Mouse (Mus musculus): ENCODE results near the gene Gm20547. TPM values are rescaled to one million over a fixed set of nuclear protein-coding genes. Genes with fewer than 3 reads are reported as not detected.
A peak's percentile ranks its signal among the peaks of the same experiment; 100 is the strongest.

Gm20547 gene
- polyA plus RNA-seq, 1 experiment from 2014 or later, result not detected

- peak overlapping the region; percentile 97 for H3K4me2 ChIP-seq (ENCODE audit: low read length)
- peaks cover 32% of the 10 kb centered on the region for H3K4me1 ChIP-seq (ENCODE audit: control insufficient read depth, insufficient read depth, low read length)
- peak; percentile 22 for DNase-seq
- ATAC-seq (ENCODE audit: low FRiP score, low TSS enrichment), result no peak
- WGBS, result under 1% methylated on average over 44 of the region's 45 CpGs
- H3K4me3 ChIP-seq (replicated peaks; ENCODE audit: low read depth, low read length), result peak overlapping the region; percentile 90
- H3K9ac ChIP-seq (replicated peaks; ENCODE audit: low read length), result peak overlapping the region; percentile 96
- H3K9me3 ChIP-seq (ENCODE audit: control insufficient read depth, low read length), result no peaks in the 10 kb centered on the region
- H3K27me3 ChIP-seq (ENCODE audit: control insufficient read depth, insufficient read depth, low read length), result no peaks in the 10 kb centered on the region
- H3K36me3 ChIP-seq (ENCODE audit: control insufficient read depth, insufficient read depth, low read length), result peaks cover 36% of the 10 kb centered on the region
- H3K27ac ChIP-seq (replicated peaks; ENCODE audit: low read depth, low read length), result peak overlapping the region; percentile 98
These were observed 17.4 kb upstream of the Gm20547 start for GRCm38 (mm10) chr17:34899053-34899889.

DNA sequence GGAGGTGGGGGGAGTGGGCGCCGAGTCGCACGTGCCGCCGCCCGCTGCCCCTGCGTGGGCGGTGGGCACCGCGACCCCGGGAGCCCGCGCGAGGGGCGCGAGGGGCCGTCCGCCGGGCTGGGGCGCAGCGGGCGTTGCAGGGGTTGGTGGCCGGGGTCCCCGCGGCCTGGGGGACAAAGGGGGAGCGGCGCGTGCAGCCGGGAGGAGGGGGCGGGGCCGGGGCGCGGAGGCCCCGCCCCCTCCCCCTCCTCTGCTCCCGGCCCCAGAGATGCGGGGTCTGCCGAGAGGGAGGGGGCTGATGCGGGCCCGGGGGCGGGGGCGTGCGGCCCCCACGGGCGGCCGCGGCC is 16.8 kb upstream of the Gm20547 start:
- peaks cover 34% of the 10 kb centered on the region for H3K4me1 ChIP-seq (ENCODE audit: control insufficient read depth, insufficient read depth, low read length)
- WGBS, result 0% methylated on average over 14 of the region's 47 CpGs

DNA sequence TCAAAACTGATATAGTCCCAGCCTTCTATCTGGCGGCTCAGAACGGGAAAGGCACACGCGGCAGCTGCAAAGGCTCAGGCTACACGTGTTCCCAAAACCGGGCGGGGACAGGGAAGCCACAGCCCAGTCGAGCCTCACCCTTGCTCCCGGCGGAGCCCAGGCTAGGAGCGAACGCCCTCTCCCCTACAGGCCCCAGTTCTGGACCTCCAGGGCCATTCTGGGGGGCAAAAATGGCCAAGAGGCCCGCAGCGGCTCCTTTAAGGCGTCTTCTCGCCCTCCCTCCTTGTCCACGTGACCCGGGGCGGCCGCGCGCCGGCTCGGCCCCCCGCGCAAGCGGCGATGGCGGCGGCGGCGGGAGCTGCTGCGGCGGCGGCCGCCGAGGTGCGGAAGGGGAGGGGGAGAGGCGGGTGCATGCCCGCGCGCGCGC is 16.3 kb upstream of the Gm20547 start, which contains the start of the genes C2 and Ehmt2:
Gene C2, minus strand, starts transcription at position 106 of the 427 bp plus-strand sequence.
Gene Ehmt2, plus strand, starts transcription at position 310 of the 427 bp plus-strand sequence.
- peak; percentile 22; the same call in 1 of the 2 replicates for ATAC-seq (ENCODE audit: low FRiP score, low TSS enrichment)
- Histone ChIP-seq H3K36me3 (ENCODE audit: control insufficient read depth, insufficient read depth, low read length) (peaks cover 26% of the 10 kb centered on the region), H3K27ac (replicated peaks; ENCODE audit: low read depth, low read length) (peak within 1 kb of the TSS; percentile 98), H3K4me2 (ENCODE audit: low read length) (peak within 1 kb of the TSS; percentile 97), H3K9me3 (ENCODE audit: control insufficient read depth, low read length) (no peaks in the 10 kb centered on the region), H3K9ac (replicated peaks; ENCODE audit: low read length) (peak within 1 kb of the TSS; percentile 96), H3K4me1 (ENCODE audit: control insufficient read depth, insufficient read depth, low read length) (peaks cover 39% of the 10 kb centered on the region), H3K27me3 (ENCODE audit: control insufficient read depth, insufficient read depth, low read length) (no peaks in the 10 kb centered on the region), H3K4me3 (replicated peaks; ENCODE audit: low read depth, low read length) (peak within 1 kb of the TSS; percentile 90)
- under 1% methylated on average over 29 of the region's 44 CpGs for WGBS
- peak; percentile 92 for DNase-seq

More for the DNA sequence above, 16.8 kb upstream of the Gm20547 start:
- peaks cover 31% of the 10 kb centered on the region for H3K36me3 ChIP-seq (ENCODE audit: control insufficient read depth, insufficient read depth, low read length)
- DNase-seq (peak; percentile 81), ATAC-seq (ENCODE audit: low FRiP score, low TSS enrichment) (peak; percentile 35)
- H3K4me3 ChIP-seq (replicated peaks; ENCODE audit: low read depth, low read length), result peak overlapping the region; percentile 90
- H3K27me3 ChIP-seq (ENCODE audit: control insufficient read depth, insufficient read depth, low read length), result no peaks in the 10 kb centered on the region
- H3K4me2 ChIP-seq (ENCODE audit: low read length), result peak overlapping the region; percentile 97
- H3K27ac ChIP-seq (replicated peaks; ENCODE audit: low read depth, low read length), result peak overlapping the region; percentile 98
- H3K9me3 ChIP-seq (ENCODE audit: control insufficient read depth, low read length), result no peaks in the 10 kb centered on the region
- peak overlapping the region; percentile 96 for H3K9ac ChIP-seq (replicated peaks; ENCODE audit: low read length)

GRCm38 (mm10) chr17:34897373-34898159 is 15.7 kb upstream of the Gm20547 start:
- Histone ChIP-seq H3K27me3 (ENCODE audit: control insufficient read depth, insufficient read depth, low read length) (no peaks in the 10 kb centered on the region), H3K4me1 (ENCODE audit: control insufficient read depth, insufficient read depth, low read length) (peaks cover 39% of the 10 kb centered on the region), H3K9me3 (ENCODE audit: control insufficient read depth, low read length) (no peaks in the 10 kb centered on the region), H3K4me2 (ENCODE audit: low read length) (peak overlapping the region; percentile 97), H3K27ac (replicated peaks; ENCODE audit: low read depth, low read length) (peak overlapping the region; percentile 98), H3K9ac (replicated peaks; ENCODE audit: low read length) (peak overlapping the region; percentile 96), H3K36me3 (ENCODE audit: control insufficient read depth, insufficient read depth, low read length) (peaks cover 19% of the 10 kb centered on the region), H3K4me3 (replicated peaks; ENCODE audit: low read depth, low read length) (peak overlapping the region; percentile 90)
- WGBS, result 16% methylated on average over 10 of the region's 10 CpGs
- ATAC-seq (ENCODE audit: low FRiP score, low TSS enrichment) (no peak), DNase-seq (peak; percentile 47)

- H3K4me1 ChIP-seq (ENCODE audit: control insufficient read depth, insufficient read depth, low read length), result peaks cover 39% of the 10 kb centered on the region
- H3K36me3 ChIP-seq (ENCODE audit: control insufficient read depth, insufficient read depth, low read length), result peaks cover 11% of the 10 kb centered on the region
- H3K27ac ChIP-seq (replicated peaks; ENCODE audit: low read depth, low read length), result no peak overlapping the region
- 84% methylated on average over 17 of the region's 17 CpGs for WGBS
- ATAC-seq (ENCODE audit: low FRiP score, low TSS enrichment) (no peak), DNase-seq (no peak)
- H3K27me3 ChIP-seq (ENCODE audit: control insufficient read depth, insufficient read depth, low read length), result no peaks in the 10 kb centered on the region
- peak overlapping the region; percentile 68 for H3K4me3 ChIP-seq (replicated peaks; ENCODE audit: low read depth, low read length)
- no peak overlapping the region for H3K9ac ChIP-seq (replicated peaks; ENCODE audit: low read length)
- no peaks in the 10 kb centered on the region for H3K9me3 ChIP-seq (ENCODE audit: control insufficient read depth, low read length)
- H3K4me2 ChIP-seq (ENCODE audit: low read length), result peak overlapping the region; percentile 97
These were observed 14.5 kb upstream of the Gm20547 start for GRCm38 (mm10) chr17:34896366-34896765.

GRCm38 (mm10) chr17:34895724-34896123 is 13.9 kb upstream of the Gm20547 start:
- ATAC-seq (ENCODE audit: low FRiP score, low TSS enrichment) (no peak), DNase-seq (no peak)

GRCm38 (mm10) chr17:34894801-34895530 is 13.1 kb upstream of the Gm20547 start:
- H3K9ac ChIP-seq (replicated peaks; ENCODE audit: low read length), result peak overlapping the region; percentile 88
- H3K4me3 ChIP-seq (replicated peaks; ENCODE audit: low read depth, low read length), result peak overlapping the region; percentile 68
- H3K27me3 ChIP-seq (ENCODE audit: control insufficient read depth, insufficient read depth, low read length), result no peaks in the 10 kb centered on the region
- H3K4me2 ChIP-seq (ENCODE audit: low read length), result peak overlapping the region; percentile 97
- H3K36me3 ChIP-seq (ENCODE audit: control insufficient read depth, insufficient read depth, low read length), result peaks cover 10% of the 10 kb centered on the region
- DNase-seq, result peak; percentile 63
- H3K4me1 ChIP-seq (ENCODE audit: control insufficient read depth, insufficient read depth, low read length), result peaks cover 32% of the 10 kb centered on the region
- no peaks in the 10 kb centered on the region for H3K9me3 ChIP-seq (ENCODE audit: control insufficient read depth, low read length)
- 4% methylated on average over 50 of the region's 51 CpGs for WGBS
- peak; percentile 25 for ATAC-seq (ENCODE audit: low FRiP score, low TSS enrichment)
- H3K27ac ChIP-seq (replicated peaks; ENCODE audit: low read depth, low read length), result peak overlapping the region; percentile 93

More at GRCm38 (mm10) chr17:34895724-34896123, 13.9 kb upstream of the Gm20547 start:
- H3K4me2 ChIP-seq (ENCODE audit: low read length), result peak overlapping the region; percentile 97
- H3K4me3 ChIP-seq (replicated peaks; ENCODE audit: low read depth, low read length), result peak overlapping the region; percentile 68
- peak overlapping the region; percentile 93 for H3K27ac ChIP-seq (replicated peaks; ENCODE audit: low read depth, low read length)
- peak overlapping the region; percentile 88 for H3K9ac ChIP-seq (replicated peaks; ENCODE audit: low read length)
- peaks cover 10% of the 10 kb centered on the region for H3K36me3 ChIP-seq (ENCODE audit: control insufficient read depth, insufficient read depth, low read length)
- 87% methylated on average over 15 of the region's 15 CpGs for WGBS
- no peaks in the 10 kb centered on the region for H3K9me3 ChIP-seq (ENCODE audit: control insufficient read depth, low read length)
- H3K27me3 ChIP-seq (ENCODE audit: control insufficient read depth, insufficient read depth, low read length), result no peaks in the 10 kb centered on the region
- H3K4me1 ChIP-seq (ENCODE audit: control insufficient read depth, insufficient read depth, low read length), result peaks cover 39% of the 10 kb centered on the region

DNA sequence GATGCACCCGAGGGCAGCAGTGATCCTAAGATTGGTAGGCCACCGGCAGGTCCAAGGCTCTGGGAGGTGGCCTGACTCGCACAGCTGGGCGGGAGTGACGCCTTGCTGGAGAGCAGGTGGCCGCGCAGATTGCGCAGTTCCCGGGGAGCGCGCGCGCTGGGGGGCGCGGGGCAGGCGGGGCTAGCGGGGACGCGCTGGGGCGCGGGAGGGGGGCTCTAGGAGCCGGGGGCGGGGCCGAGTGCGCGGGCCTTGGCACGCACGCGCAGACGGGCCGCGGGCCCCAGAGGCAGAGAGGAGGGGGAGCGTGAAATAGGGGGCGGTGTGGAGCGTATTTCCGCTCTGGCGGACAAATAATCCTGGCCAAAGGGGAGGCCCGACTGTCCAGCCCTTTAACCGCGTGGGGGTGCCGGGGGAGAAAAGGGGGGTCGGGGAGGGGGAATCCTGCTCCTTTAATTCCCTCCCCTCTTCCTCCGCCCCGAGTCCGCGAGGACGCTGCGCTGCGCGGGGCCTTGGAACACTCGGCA is 12.3 kb upstream of the Gm20547 start:
- peak; percentile 99 for DNase-seq
- no peaks in the 10 kb centered on the region for H3K9me3 ChIP-seq (ENCODE audit: control insufficient read depth, low read length)
- H3K4me3 ChIP-seq (replicated peaks; ENCODE audit: low read depth, low read length), result peak overlapping the region; percentile 68
- no peaks in the 10 kb centered on the region for H3K27me3 ChIP-seq (ENCODE audit: control insufficient read depth, insufficient read depth, low read length)
- WGBS, result 0% methylated on average over 35 of the region's 51 CpGs
- peak overlapping the region; percentile 93 for H3K27ac ChIP-seq (replicated peaks; ENCODE audit: low read depth, low read length)
- H3K36me3 ChIP-seq (ENCODE audit: control insufficient read depth, insufficient read depth, low read length), result peaks cover 10% of the 10 kb centered on the region
- H3K4me1 ChIP-seq (ENCODE audit: control insufficient read depth, insufficient read depth, low read length), result peaks cover 32% of the 10 kb centered on the region
- peak overlapping the region; percentile 97 for H3K4me2 ChIP-seq (ENCODE audit: low read length)
- peak overlapping the region; percentile 88 for H3K9ac ChIP-seq (replicated peaks; ENCODE audit: low read length)
- peak; percentile 89 for ATAC-seq (ENCODE audit: low FRiP score, low TSS enrichment)

Data from midbrain, embryonic 14.5 days (tissue).